Mouse (Mus musculus): Measurements from ENCODE around the gene Cacna1d. TPM values are rescaled to one million over a fixed set of nuclear protein-coding genes. Genes with fewer than 3 reads are reported as not detected.

Gene Cacna1d
- 1 to 10 TPM; 2.4 to 3.1 TPM for total RNA-seq (2023)

GRCm38 (mm10) chr14:30491342-30491741, at the start of gene Cacna1d:
Cacna1d (minus strand) TSS chr14:30491455.

GRCm38 (mm10) chr14:30479361-30479948, 11.8 kb downstream of the Cacna1d start, which contains the start of gene Dcp1a:
Dcp1a (plus strand) TSS chr14:30479535.

DNA sequence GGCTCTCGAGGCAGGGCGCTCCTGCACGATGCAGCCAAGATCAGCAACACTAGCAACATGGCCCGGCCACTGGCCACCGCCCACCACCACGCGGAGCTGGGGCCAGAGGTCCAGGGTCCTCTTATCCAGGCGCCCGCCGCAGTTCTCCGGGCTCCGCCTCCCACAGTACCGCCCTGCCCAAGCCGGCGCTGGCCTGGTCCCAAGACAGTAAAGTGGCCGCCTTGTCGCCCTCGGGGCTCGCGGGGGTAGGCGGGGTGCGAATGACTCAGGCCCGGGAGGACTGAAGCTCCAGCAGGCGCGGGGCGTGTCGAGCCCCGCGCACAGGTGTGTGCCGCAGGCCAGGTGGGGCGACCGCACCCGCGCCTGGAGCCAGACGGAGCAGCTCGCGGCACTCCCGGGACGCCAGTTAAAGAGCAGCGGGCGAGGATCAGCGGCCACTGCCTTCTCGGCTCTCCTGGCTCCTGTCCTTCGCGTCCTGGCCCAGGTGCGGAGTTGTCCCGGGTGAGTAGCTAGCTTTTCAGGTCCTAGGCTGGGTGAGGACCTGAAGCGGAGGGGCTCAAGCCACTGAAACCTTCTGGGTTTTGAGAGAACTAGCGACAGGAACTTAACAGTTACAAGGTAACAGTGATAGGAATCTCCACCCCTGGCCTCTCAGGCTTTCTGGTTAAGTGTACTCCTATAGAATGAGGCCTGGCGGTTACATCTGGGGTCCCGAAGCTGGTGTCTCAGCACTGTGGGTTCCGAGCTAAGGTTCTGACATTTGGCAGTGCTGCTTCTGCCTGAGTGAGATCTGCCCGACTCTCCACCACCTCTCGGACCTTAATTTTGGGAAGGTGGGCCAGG, 482.3 kb downstream of the Cacna1d start, which contains the start of the genes Il17rb and Chdh:
Gene Il17rb, minus strand, starts transcription at position 164 of the 843 bp plus-strand sequence.
Gene Chdh, plus strand, starts transcription at position 291 of the 843 bp plus-strand sequence.

Other genes starting within 250 kb of the Cacna1d start
- 10 to 100 TPM; 28.9 to 30.6 TPM for gene Dcp1a, start 11.9 kb downstream of the Cacna1d start, total RNA-seq (2023)
- gene Tkt, start 56.9 kb upstream of the Cacna1d start, total RNA-seq (2023), result 1,000 to 10,000 TPM; 1,175 to 1,330 TPM
- gene Prkcd, start 134.8 kb upstream of the Cacna1d start, total RNA-seq (2023), result 100 to 1,000 TPM; 646 to 686 TPM
- 1 to 10 TPM; 7.5 to 9.4 TPM for gene Rft1, start 162.9 kb upstream of the Cacna1d start, total RNA-seq (2023)
- 10 to 100 TPM; 13.1 to 13.7 TPM for gene Sfmbt1, start 223.4 kb upstream of the Cacna1d start, total RNA-seq (2023)

Measured in neutrophil, adult 59 days (primary cell).